Mouse (Mus musculus) kidney, embryonic 14.5 days (tissue): ENCODE results near the gene Tmtc1. TPM values are rescaled to one million over a fixed set of nuclear protein-coding genes. Genes with fewer than 3 reads are reported as not detected.

ENCODE experiments used
- ATAC-seq: fragments of 200-750 bp; cut with Nextera tagmentation; 2 replicates; pipeline ENCODE4 v1.8.0; 2017; ENCODE audit warnings: moderate number of reproducible peaks, mild to moderate bottlenecking, moderate TSS enrichment, moderate library complexity; ENCODE audit not compliant: low FRiP score, low TSS enrichment
- H3K27ac ChIP-seq: fragments of 300-500 bp; sonication (generic); 2 replicates; pipeline ENCODE4 v1.5.1; 2014; ENCODE audit warnings: low read depth, mild to moderate bottlenecking, low read length, moderate library complexity, mixed read lengths
- H3K27me3 ChIP-seq: fragments of 300-500 bp; sonication (generic); 2 replicates; pipeline ENCODE4 v1.6.1; 2014; ENCODE audit warnings: mild to moderate bottlenecking, low read length; ENCODE audit not compliant: control insufficient read depth, insufficient read depth
- H3K36me3 ChIP-seq: fragments of 300-500 bp; sonication (generic); 2 replicates; pipeline ENCODE4 v1.6.1; 2014; ENCODE audit warnings: low read length, mixed read lengths; ENCODE audit not compliant: control insufficient read depth, insufficient read depth
- H3K4me1 ChIP-seq: fragments of 300-500 bp; sonication (generic); 2 replicates; pipeline ENCODE4 v1.6.1; 2014; ENCODE audit warnings: low read length, mixed read lengths; ENCODE audit not compliant: control insufficient read depth, insufficient read depth
- H3K4me2 ChIP-seq: fragments of 300-500 bp; sonication (generic); replicated peaks from 2 replicates; pipeline ENCODE4 v1.6.1; 2014; ENCODE audit warnings: low read depth, mild to moderate bottlenecking, low read length
- H3K4me3 ChIP-seq: fragments of 300-500 bp; sonication (generic); 2 replicates; pipeline ENCODE4 v1.5.1; 2014; ENCODE audit warnings: mild to moderate bottlenecking, low read length
- H3K9ac ChIP-seq: fragments of 300-500 bp; sonication (generic); 2 replicates; pipeline ENCODE4 v1.6.1; 2014; ENCODE audit warnings: low read depth, mild to moderate bottlenecking, low read length, moderate library complexity
- H3K9me3 ChIP-seq: fragments of 300-500 bp; sonication (generic); 2 replicates; pipeline ENCODE4 v1.6.1; 2016; ENCODE audit warnings: low read length; ENCODE audit not compliant: control insufficient read depth
- WGBS: fragments of 180-500 bp; shearing (Covaris S2); extraction: QIAGEN DNeasy Blood & Tissue Kit; methylation state at CpG from one replicate; pipeline ENCODE4 v1.1.7; 2014; 5-methylcytosine and 5-hydroxymethylcytosine counted together
- polyA plus RNA-seq: library from polyadenylated mRNA; unstranded; fragments of >200 nt; fragmentation: Nextera tagmentation; extraction: Ambion mirVana; gene quantifications from 2 replicates; pipeline ENCODE4 v1.2.1, GENCODE M21; 2014

Tmtc1 gene
- 1.4 and 2.5 TPM in 2 replicates for polyA plus RNA-seq

- Histone ChIP-seq H3K4me3 (peak within 1 kb of the TSS; percentile 68), H3K9me3 (peaks cover 3% of the 10 kb centered on the region; the same call in 1 of the 2 replicates), H3K4me1 (peaks cover 12% of the 10 kb centered on the region), H3K27me3 (peaks cover 25% of the 10 kb centered on the region), H3K4me2 (peak within 1 kb of the TSS; percentile 82), H3K27ac (no peak within 1 kb of the TSS), H3K36me3 (no peaks in the 10 kb centered on the region), H3K9ac (peak within 1 kb of the TSS; percentile 69)
- WGBS, result under 1% methylated on average over 80 of the region's 99 CpGs
- ATAC-seq, result peak; percentile 85
These were observed at the start of gene Tmtc1 for GRCm38 (mm10) chr6:148443726-148444701. Gene Tmtc1 (minus strand): TSS chr6:148444389.

GRCm38 (mm10) chr6:148491849-148492248 is 47.7 kb upstream of the Tmtc1 start:
- H3K9ac ChIP-seq, result no peak overlapping the region
- no peak overlapping the region for H3K4me3 ChIP-seq
- H3K27ac ChIP-seq, result no peak overlapping the region
- no peak overlapping the region for H3K4me2 ChIP-seq
- ATAC-seq, result no peak
- no peaks in the 10 kb centered on the region for H3K4me1 ChIP-seq
- no peaks in the 10 kb centered on the region for H3K36me3 ChIP-seq
- H3K27me3 ChIP-seq, result no peaks in the 10 kb centered on the region
- 92% methylated on average over 5 of the region's 5 CpGs for WGBS
- no peaks in the 10 kb centered on the region for H3K9me3 ChIP-seq

GRCm38 (mm10) chr6:148486756-148487155 is 42.6 kb upstream of the Tmtc1 start:
- Histone ChIP-seq H3K4me1 (no peaks in the 10 kb centered on the region), H3K4me3 (no peak overlapping the region), H3K9me3 (no peaks in the 10 kb centered on the region), H3K36me3 (no peaks in the 10 kb centered on the region), H3K9ac (no peak overlapping the region), H3K27me3 (no peaks in the 10 kb centered on the region), H3K4me2 (no peak overlapping the region), H3K27ac (no peak overlapping the region)
- ATAC-seq, result no peak
- 73% methylated on average over 3 of the region's 3 CpGs for WGBS

- Histone ChIP-seq H3K9ac (no peak overlapping the region), H3K4me2 (no peak overlapping the region), H3K4me1 (no peaks in the 10 kb centered on the region), H3K9me3 (no peaks in the 10 kb centered on the region), H3K4me3 (no peak overlapping the region), H3K27ac (no peak overlapping the region), H3K27me3 (no peaks in the 10 kb centered on the region), H3K36me3 (no peaks in the 10 kb centered on the region)
- no peak for ATAC-seq
These were observed 37.7 kb upstream of the Tmtc1 start for GRCm38 (mm10) chr6:148481894-148482293.

GRCm38 (mm10) chr6:148479671-148480237 is 35.6 kb upstream of the Tmtc1 start:
- ATAC-seq, result no peak; the same call in 1 of the 2 replicates
- Histone ChIP-seq H3K4me2 (no peak overlapping the region), H3K4me1 (no peaks in the 10 kb centered on the region), H3K9ac (no peak overlapping the region), H3K27me3 (no peaks in the 10 kb centered on the region), H3K9me3 (no peaks in the 10 kb centered on the region), H3K4me3 (no peak overlapping the region), H3K36me3 (no peaks in the 10 kb centered on the region), H3K27ac (no peak overlapping the region)
- WGBS, result 66% methylated on average over 2 of the region's 2 CpGs

- H3K4me3 ChIP-seq, result no peak overlapping the region
- no peak overlapping the region for H3K4me2 ChIP-seq
- no peak overlapping the region for H3K27ac ChIP-seq
- no peaks in the 10 kb centered on the region for H3K9me3 ChIP-seq
- H3K4me1 ChIP-seq, result no peaks in the 10 kb centered on the region
- no peak for ATAC-seq
- no peaks in the 10 kb centered on the region for H3K36me3 ChIP-seq
- WGBS, result 79% methylated on average over 6 of the region's 6 CpGs
- no peaks in the 10 kb centered on the region for H3K27me3 ChIP-seq
- H3K9ac ChIP-seq, result no peak overlapping the region
These were observed 34.2 kb upstream of the Tmtc1 start for GRCm38 (mm10) chr6:148478350-148478749.

GRCm38 (mm10) chr6:148472289-148472688 is 28.1 kb upstream of the Tmtc1 start:
- Histone ChIP-seq H3K36me3 (no peaks in the 10 kb centered on the region), H3K4me2 (no peak overlapping the region), H3K9me3 (no peaks in the 10 kb centered on the region), H3K4me1 (no peaks in the 10 kb centered on the region), H3K9ac (no peak overlapping the region), H3K27ac (no peak overlapping the region), H3K27me3 (no peaks in the 10 kb centered on the region), H3K4me3 (no peak overlapping the region)
- WGBS, result 92% methylated on average over 3 of the region's 3 CpGs
- ATAC-seq, result no peak

GRCm38 (mm10) chr6:148467924-148468389 is 23.8 kb upstream of the Tmtc1 start:
- no peak overlapping the region for H3K4me2 ChIP-seq
- WGBS, result 53% methylated on average over 2 of the region's 2 CpGs
- no peak for ATAC-seq
- no peak overlapping the region for H3K27ac ChIP-seq
- H3K36me3 ChIP-seq, result no peaks in the 10 kb centered on the region
- H3K27me3 ChIP-seq, result no peaks in the 10 kb centered on the region
- H3K4me1 ChIP-seq, result no peaks in the 10 kb centered on the region
- H3K9ac ChIP-seq, result no peak overlapping the region
- H3K9me3 ChIP-seq, result no peaks in the 10 kb centered on the region
- H3K4me3 ChIP-seq, result no peak overlapping the region
